Comparison of ENCODE assay signal across 14 mouse cellular contexts in the genomic region with DNA sequence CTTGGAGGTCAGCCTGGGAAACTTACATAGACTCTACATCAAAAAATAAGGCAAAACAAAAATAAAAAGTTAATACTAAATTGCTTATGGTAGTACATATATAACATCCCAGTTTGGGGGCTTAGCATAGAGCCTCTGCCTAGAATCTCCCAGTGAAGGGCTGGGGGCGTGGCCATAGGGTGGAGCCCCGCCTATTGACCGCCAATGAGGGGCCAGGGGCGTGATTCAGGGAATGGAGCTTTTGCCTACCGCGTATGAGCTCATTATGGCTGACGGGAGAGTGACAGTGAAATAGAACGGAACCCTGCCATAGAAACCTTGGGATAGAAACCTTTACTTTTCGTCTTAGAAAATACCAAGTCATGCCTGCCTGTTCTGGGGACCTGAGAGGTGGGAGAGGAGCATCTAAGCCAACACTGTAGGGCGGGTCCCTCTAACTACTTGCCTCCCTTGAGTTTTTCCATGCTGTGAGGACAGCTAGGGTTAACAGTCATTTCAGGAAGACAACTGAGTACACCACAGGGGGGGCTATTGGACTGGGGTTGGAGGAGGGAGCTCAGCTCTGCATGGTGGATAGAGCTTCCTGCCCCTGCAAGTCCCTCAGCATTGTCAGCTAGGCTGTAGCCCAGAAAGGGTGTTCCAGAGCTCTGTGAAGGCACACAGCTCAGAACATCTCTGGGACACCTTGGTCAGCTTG. TPM values are rescaled to one million over a fixed set of nuclear protein-coding genes. Genes with fewer than 3 reads are reported as not detected.
DNase-seq lines count a peak whose midpoint lies in the region; ATAC-seq and TF ChIP-seq lines count a peak whose summit lies in the region.
"Had no signal": no experiment of that assay in that cellular context is flagged by ENCODE, and none has a peak within 500 bp of the region (broad histone marks: within the 10 kb centered on the region; RNA-seq: fewer than 3 reads in every experiment).

No protein-coding gene starts in this region.

- no peaks in the 10 kb centered on the region for H3K9me3 ChIP-seq in forebrain, postnatal 0 days (ENCODE audit: low read length)
- no peaks in the 10 kb centered on the region for H3K9me3 ChIP-seq in forebrain, embryonic 15.5 days
- no peaks in the 10 kb centered on the region for H3K9me3 ChIP-seq in midbrain, embryonic 14.5 days (ENCODE audit: control insufficient read depth, low read length)
- H3K9me3 ChIP-seq in midbrain, embryonic 13.5 days, result no peaks in the 10 kb centered on the region
- H3K9me3 ChIP-seq: embryonic facial prominence, embryonic 15.5 days; limb, embryonic 12.5 days had no signal

- H3K36me3 ChIP-seq in forebrain, postnatal 0 days (ENCODE audit: insufficient read depth), result no peaks in the 10 kb centered on the region; the same call in 1 of the 2 replicates
- no peaks in the 10 kb centered on the region for H3K36me3 ChIP-seq in forebrain, embryonic 15.5 days
- no peaks in the 10 kb centered on the region for H3K36me3 ChIP-seq in midbrain, embryonic 14.5 days (ENCODE audit: control insufficient read depth, insufficient read depth, low read length)
- H3K36me3 ChIP-seq in midbrain, embryonic 13.5 days, result no peaks in the 10 kb centered on the region
- H3K36me3 ChIP-seq: embryonic facial prominence, embryonic 15.5 days; limb, embryonic 12.5 days had no signal

- H3K4me2 ChIP-seq in forebrain, postnatal 0 days (ENCODE audit: low read depth), result no peak overlapping the region
- H3K4me2 ChIP-seq in forebrain, embryonic 15.5 days (replicated peaks), result no peak overlapping the region
- no peak overlapping the region for H3K4me2 ChIP-seq in midbrain, embryonic 14.5 days (ENCODE audit: low read length)
- H3K4me2 ChIP-seq in midbrain, embryonic 13.5 days (replicated peaks), result no peak overlapping the region
- H3K4me2 ChIP-seq: embryonic facial prominence, embryonic 15.5 days; limb, embryonic 12.5 days had no signal

- WGBS in forebrain, postnatal 0 days, result 8% methylated on average over 10 of the region's 10 CpGs
- WGBS in forebrain, embryonic 15.5 days, result 6% methylated on average over 10 of the region's 10 CpGs
- 10% methylated on average over 10 of the region's 10 CpGs for WGBS in midbrain, embryonic 14.5 days
- WGBS in midbrain, embryonic 13.5 days, result 9% methylated on average over 10 of the region's 10 CpGs

- no peak for TF ChIP-seq CTCF in forebrain, postnatal 0 days (IDR thresholded peaks at IDR 0.05; ENCODE audit: low read depth)

- DNase-seq in forebrain, postnatal 0 days, result no peak
- DNase-seq in midbrain, embryonic 14.5 days, result peak; percentile 31
- DNase-seq in embryo, embryonic 11 days, result peak; percentile 61
- peak; percentile 65 for DNase-seq in retina, postnatal 1 day
- DNase-seq in lung, postnatal 14 days, result no peak
- DNase-seq in urinary bladder, adult 2 months (ENCODE audit: low spot score), result no peak
- DNase-seq: gastrocnemius, adult 2 months; kidney, adult 8-10 months; spleen, adult 18-20 months had no signal

- H3K27ac ChIP-seq in forebrain, postnatal 0 days (ENCODE audit: low read depth, low read length), result no peak overlapping the region
- no peak overlapping the region for H3K27ac ChIP-seq in forebrain, embryonic 15.5 days (replicated peaks)
- no peak overlapping the region for H3K27ac ChIP-seq in midbrain, embryonic 14.5 days (replicated peaks; ENCODE audit: low read depth, low read length)
- no peak overlapping the region for H3K27ac ChIP-seq in midbrain, embryonic 13.5 days
- H3K27ac ChIP-seq: embryonic facial prominence, embryonic 15.5 days; gastrocnemius, adult 2 months; limb, embryonic 12.5 days had no signal

- no peak overlapping the region for H3K9ac ChIP-seq in forebrain, postnatal 0 days
- H3K9ac ChIP-seq in forebrain, embryonic 15.5 days (replicated peaks), result no peak overlapping the region
- no peak overlapping the region for H3K9ac ChIP-seq in midbrain, embryonic 14.5 days (replicated peaks; ENCODE audit: low read length)
- H3K9ac ChIP-seq in midbrain, embryonic 13.5 days (replicated peaks), result no peak overlapping the region
- H3K9ac ChIP-seq: embryonic facial prominence, embryonic 15.5 days; limb, embryonic 12.5 days had no signal

- peak; percentile 21; the same call in 1 of the 2 replicates for ATAC-seq in forebrain, postnatal 0 days
- no peak for ATAC-seq in forebrain, embryonic 15.5 days (replicated peaks)
- no peak for ATAC-seq in midbrain, embryonic 14.5 days (ENCODE audit: low FRiP score, low TSS enrichment)
- no peak for ATAC-seq in midbrain, embryonic 13.5 days

- H3K27me3 ChIP-seq in forebrain, postnatal 0 days (ENCODE audit: insufficient read depth, low read length), result no peaks in the 10 kb centered on the region
- H3K27me3 ChIP-seq in forebrain, embryonic 15.5 days, result no peaks in the 10 kb centered on the region
- no peaks in the 10 kb centered on the region for H3K27me3 ChIP-seq in midbrain, embryonic 14.5 days (ENCODE audit: control insufficient read depth, insufficient read depth, low read length)
- H3K27me3 ChIP-seq in midbrain, embryonic 13.5 days, result peaks cover 5% of the 10 kb centered on the region

- H3K4me1 ChIP-seq in forebrain, postnatal 0 days (ENCODE audit: insufficient read depth), result 0 out of 2 replicates have a peak, but pooled peaks cover 5% of the 10 kb centered on the region
- H3K4me1 ChIP-seq in forebrain, embryonic 15.5 days, result peaks cover 15% of the 10 kb centered on the region
- H3K4me1 ChIP-seq in midbrain, embryonic 14.5 days (ENCODE audit: control insufficient read depth, insufficient read depth, low read length), result peaks cover 3% of the 10 kb centered on the region; the same call in 1 of the 2 replicates
- peaks cover 13% of the 10 kb centered on the region for H3K4me1 ChIP-seq in midbrain, embryonic 13.5 days (replicated peaks)

- no peak overlapping the region for H3K4me3 ChIP-seq in forebrain, postnatal 0 days (ENCODE audit: low read depth, low read length)
- H3K4me3 ChIP-seq in forebrain, embryonic 15.5 days, result no peak overlapping the region
- H3K4me3 ChIP-seq in midbrain, embryonic 14.5 days (replicated peaks; ENCODE audit: low read depth, low read length), result no peak overlapping the region
- H3K4me3 ChIP-seq in midbrain, embryonic 13.5 days (replicated peaks), result no peak overlapping the region
- H3K4me3 ChIP-seq: embryonic facial prominence, embryonic 15.5 days; gastrocnemius, adult 2 months; limb, embryonic 12.5 days; myocyte had no signal

RNA-seq across cellular contexts. Expression of a gene that starts 5.3 kb away (rescaled TPM):
- total RNA-seq in forebrain, postnatal 0 days (2014; rRNA removed), result 2.1 and 3.5 TPM in 2 replicates
- polyA plus RNA-seq in forebrain, postnatal 0 days (2015; fragmentation: Nextera tagmentation; extraction: Ambion mirVana), result 3.4 and 4.1 TPM in 2 replicates
- 10.2 and 10.3 TPM in 2 replicates for polyA plus RNA-seq in forebrain, embryonic 15.5 days (2015; fragmentation: Nextera tagmentation; extraction: Ambion mirVana)
- 5.2 and 6.7 TPM in 2 replicates for polyA plus RNA-seq in midbrain, embryonic 14.5 days (2014; fragmentation: Nextera tagmentation; extraction: Ambion mirVana)
- 5.7 and 6.6 TPM in 2 replicates for polyA plus RNA-seq in midbrain, embryonic 13.5 days (2015; fragmentation: Nextera tagmentation; extraction: Ambion mirVana)
- 5.7 and 8.8 TPM in 2 replicates for polyA plus RNA-seq in urinary bladder, adult 2 months (2012; rRNA removed)

RNA-seq across cellular contexts. Expression of a gene that starts 12.2 kb away (rescaled TPM):
- total RNA-seq in forebrain, postnatal 0 days (2014; rRNA removed), result 131 and 157 TPM in 2 replicates
- 453 and 500 TPM in 2 replicates for polyA plus RNA-seq in forebrain, postnatal 0 days (2015; fragmentation: Nextera tagmentation; extraction: Ambion mirVana)
- polyA plus RNA-seq in forebrain, embryonic 15.5 days (2015; fragmentation: Nextera tagmentation; extraction: Ambion mirVana), result 239 and 253 TPM in 2 replicates
- polyA plus RNA-seq in midbrain, embryonic 14.5 days (2014; fragmentation: Nextera tagmentation; extraction: Ambion mirVana), result 324 and 344 TPM in 2 replicates
- polyA plus RNA-seq in midbrain, embryonic 13.5 days (2015; fragmentation: Nextera tagmentation; extraction: Ambion mirVana), result 307 and 321 TPM in 2 replicates
- polyA plus RNA-seq in urinary bladder, adult 2 months (2012; rRNA removed), result 3.8 and 5.9 TPM in 2 replicates

RNA-seq across cellular contexts. Expression of a gene that starts 21.5 kb away (rescaled TPM):
- 0.92 and 1.00 TPM in 2 replicates for total RNA-seq in forebrain, postnatal 0 days (2014; rRNA removed)
- 1.4 and 1.9 TPM in 2 replicates for polyA plus RNA-seq in forebrain, postnatal 0 days (2015; fragmentation: Nextera tagmentation; extraction: Ambion mirVana)
- 3.9 and 4.4 TPM in 2 replicates for polyA plus RNA-seq in forebrain, embryonic 15.5 days (2015; fragmentation: Nextera tagmentation; extraction: Ambion mirVana)
- 3.3 and 3.4 TPM in 2 replicates for polyA plus RNA-seq in midbrain, embryonic 14.5 days (2014; fragmentation: Nextera tagmentation; extraction: Ambion mirVana)
- polyA plus RNA-seq in midbrain, embryonic 13.5 days (2015; fragmentation: Nextera tagmentation; extraction: Ambion mirVana), result 3.1 and 4.5 TPM in 2 replicates
- polyA plus RNA-seq in urinary bladder, adult 2 months (2012; rRNA removed), result 5.1 and 6.1 TPM in 2 replicates

RNA-seq across cellular contexts. Expression of a gene that starts 40.1 kb away (rescaled TPM):
- 75.7 and 101 TPM in 2 replicates for total RNA-seq in forebrain, postnatal 0 days (2014; rRNA removed)
- 38.8 and 43.2 TPM in 2 replicates for polyA plus RNA-seq in forebrain, postnatal 0 days (2015; fragmentation: Nextera tagmentation; extraction: Ambion mirVana)
- polyA plus RNA-seq in forebrain, embryonic 15.5 days (2015; fragmentation: Nextera tagmentation; extraction: Ambion mirVana), result 27.6 and 29.1 TPM in 2 replicates
- polyA plus RNA-seq in midbrain, embryonic 14.5 days (2014; fragmentation: Nextera tagmentation; extraction: Ambion mirVana), result 31.6 and 32.9 TPM in 2 replicates
- 24.3 and 26.9 TPM in 2 replicates for polyA plus RNA-seq in midbrain, embryonic 13.5 days (2015; fragmentation: Nextera tagmentation; extraction: Ambion mirVana)
- polyA plus RNA-seq in urinary bladder, adult 2 months (2012; rRNA removed), result 34.2 and 71.3 TPM in 2 replicates

RNA-seq across cellular contexts. Expression of a gene that starts 40.9 kb away (rescaled TPM):
- 2.0 and 4.0 TPM in 2 replicates for total RNA-seq in forebrain, postnatal 0 days (2014; rRNA removed)
- polyA plus RNA-seq in forebrain, postnatal 0 days (2015; fragmentation: Nextera tagmentation; extraction: Ambion mirVana), result 2.4 and 3.5 TPM in 2 replicates
- 1.3 and 2.0 TPM in 2 replicates for polyA plus RNA-seq in forebrain, embryonic 15.5 days (2015; fragmentation: Nextera tagmentation; extraction: Ambion mirVana)
- 1.2 and 1.7 TPM in 2 replicates for polyA plus RNA-seq in midbrain, embryonic 14.5 days (2014; fragmentation: Nextera tagmentation; extraction: Ambion mirVana)
- 0.73 and 1.2 TPM in 2 replicates for polyA plus RNA-seq in midbrain, embryonic 13.5 days (2015; fragmentation: Nextera tagmentation; extraction: Ambion mirVana)
- polyA plus RNA-seq in urinary bladder, adult 2 months (2012; rRNA removed), result 22.8 and 32.2 TPM in 2 replicates
- total RNA-seq: gastrocnemius, adult 2 months had no signal
- polyA plus RNA-seq: myocyte had no signal

Comparison
In these comparisons a context has a peak if more than half of its experiments do, and no peak if none do; other contexts are left out.
1. DNase-seq: peak in midbrain, embryonic 14.5 days (single experiment), embryo, embryonic 11 days (single experiment) and retina, postnatal 1 day (single experiment); none in forebrain, postnatal 0 days (single experiment), lung, postnatal 14 days (single experiment) and urinary bladder, adult 2 months (single experiment).
2. RNA of a gene that starts 12.2 kb away (polyA plus RNA-seq): 453 to 500 TPM in forebrain, postnatal 0 days, 324 to 344 TPM in midbrain, embryonic 14.5 days, 307 to 321 TPM in midbrain, embryonic 13.5 days and 239 to 253 TPM in forebrain, embryonic 15.5 days; 3.8 to 5.9 TPM in urinary bladder, adult 2 months; every median in the first group is over 10 times any median in the second.